Mouse (Mus musculus) megakaryocyte-erythroid progenitor cell, adult 5-6 weeks (primary cell): ENCODE results near the gene Gpc1. TPM values are rescaled to one million over a fixed set of nuclear protein-coding genes. Genes with fewer than 3 reads are reported as not detected.
A peak's percentile ranks its signal among the peaks of the same experiment; 100 is the strongest.

Experiments used
- ATAC-seq: replicated peaks from 2 replicates; pipeline ENCODE4 v1.8.0; 2016; ENCODE audit warnings: mild to moderate bottlenecking, inconsistent platforms; ENCODE audit not compliant: severe bottlenecking, poor library complexity, low FRiP score, low TSS enrichment
- total RNA-seq, 2 experiments: library from RNA; stranded (forward) in 1 of 2; stranded (reverse) in 1 of 2; fragments of 200-1000, 215-1000 nt in 1 of 2; fragments of >200 nt in 1 of 2; fragmentation: Nextera tagmentation in 1 of 2; gene quantifications; 2 replicates each; pipeline ENCODE4 v1.2.3; 2014 to 2017

The Gpc1 gene
- total RNA-seq, 2 experiments from 2014 or later: 0.80 to 1.2 TPM

DNA sequence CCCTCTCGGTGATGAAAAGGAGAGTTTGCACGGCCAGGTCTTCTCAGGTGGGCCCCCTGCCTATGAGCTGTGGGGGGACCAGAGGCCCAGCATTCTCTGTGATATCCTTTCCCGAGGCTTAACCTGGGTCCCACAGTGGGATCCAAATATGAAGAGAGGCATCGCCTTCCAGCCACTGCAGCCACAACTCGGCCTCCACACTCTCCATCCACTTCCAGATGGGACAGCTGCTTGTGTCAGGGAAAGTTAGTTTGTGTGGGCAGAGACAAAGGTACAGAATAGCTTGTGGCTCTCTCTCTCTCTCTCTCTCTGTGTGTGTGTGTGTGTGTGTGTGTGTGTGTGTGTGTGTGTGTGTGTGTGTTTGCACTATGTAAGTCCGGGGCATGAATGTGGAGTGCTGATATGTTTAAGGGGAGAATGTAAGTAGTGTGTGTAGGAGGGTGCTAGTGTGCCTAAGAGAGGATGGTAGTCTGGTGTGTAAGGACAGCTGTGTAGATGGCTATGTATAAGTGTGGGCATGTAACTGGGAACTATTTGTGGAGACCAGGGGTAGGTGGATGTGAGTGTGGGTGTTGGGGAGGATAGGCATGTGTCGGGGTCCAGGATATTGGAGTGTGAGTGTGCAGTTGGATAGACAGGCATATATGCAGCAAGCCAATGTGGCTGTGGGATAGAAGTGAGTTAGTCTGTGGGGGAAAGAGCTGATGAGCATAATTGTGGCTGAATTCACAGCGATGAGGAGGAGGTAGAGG is 44.1 kb downstream of the Gpc1 start:
- no peak for ATAC-seq

DNA sequence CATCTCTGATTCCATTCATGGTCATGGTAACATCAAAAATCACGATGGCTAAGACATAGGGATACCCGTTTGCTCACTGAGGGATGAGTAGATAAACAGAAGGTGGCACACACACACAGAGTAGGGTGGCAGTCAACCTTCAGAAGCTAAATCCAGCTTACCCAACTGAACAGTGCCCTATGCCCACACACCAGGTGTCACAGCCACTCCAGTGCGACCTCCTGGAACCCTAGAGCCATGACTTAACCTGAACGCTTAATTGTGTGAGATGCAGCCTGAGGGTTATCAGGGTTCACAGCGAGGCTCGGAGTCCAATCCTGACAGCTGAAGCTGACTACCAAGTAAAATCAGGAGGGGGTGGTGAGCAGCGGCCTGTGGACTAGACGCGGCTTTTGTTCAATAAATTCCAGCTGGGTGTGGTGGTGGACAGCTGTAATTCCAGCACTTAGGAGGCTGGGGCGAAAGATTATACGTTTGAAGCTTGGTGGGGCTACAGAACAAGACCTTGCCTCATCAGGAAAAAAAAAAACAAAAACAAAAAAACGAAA is 46.1 kb downstream of the Gpc1 start:
- no peak for ATAC-seq

DNA sequence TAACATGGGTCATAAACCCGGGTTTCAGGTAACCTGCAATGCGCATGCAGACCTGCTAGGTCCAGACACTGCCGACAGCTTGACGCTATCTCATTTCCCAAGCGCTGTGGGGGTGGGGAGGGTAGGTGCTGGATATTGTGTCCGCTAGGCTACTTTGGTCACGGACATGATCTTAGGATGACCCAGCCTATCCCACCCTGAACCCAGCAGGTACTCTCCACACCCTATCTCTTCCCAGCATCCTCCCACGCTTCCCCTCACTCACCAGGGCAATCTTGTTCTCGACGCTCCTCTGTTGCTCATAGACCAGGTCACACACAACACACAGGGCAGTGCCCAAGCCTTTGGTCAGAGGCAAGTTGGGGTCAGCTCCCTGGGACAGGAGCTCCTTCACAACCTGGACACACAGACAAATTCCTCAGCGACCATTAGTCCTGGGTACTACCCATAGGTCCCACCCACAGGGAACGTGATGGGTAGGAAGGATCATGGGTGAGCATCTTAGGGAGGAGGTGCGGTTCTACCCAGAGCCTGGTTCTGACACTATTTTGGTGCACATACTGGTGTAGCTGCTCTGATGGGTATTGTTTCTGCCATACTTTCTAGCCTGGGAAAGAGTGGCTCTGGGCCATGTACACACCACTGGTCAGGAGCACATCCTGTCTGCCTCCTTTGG is 46.8 kb downstream of the Gpc1 start:
- ATAC-seq: no peak

DNA sequence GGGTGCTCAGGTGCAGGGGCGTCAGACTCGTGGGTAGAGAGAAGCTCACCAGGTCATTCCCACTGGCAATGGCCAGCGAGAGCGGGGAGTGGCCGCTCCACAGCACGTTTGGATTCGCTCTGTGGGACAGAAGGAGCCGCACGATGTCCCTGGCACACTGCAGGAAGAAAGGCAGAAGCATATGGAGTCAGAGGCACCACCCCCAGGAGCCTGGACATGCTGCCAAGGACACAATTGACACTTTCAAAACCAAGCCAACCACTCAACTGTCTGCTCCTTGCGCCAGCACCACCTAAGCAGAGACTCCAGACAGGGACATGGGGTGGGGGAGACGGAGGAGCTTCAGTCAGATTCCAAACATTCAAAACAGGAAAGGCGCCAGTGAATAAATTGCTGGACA is 47.8 kb downstream of the Gpc1 start:
- no peak for ATAC-seq

DNA sequence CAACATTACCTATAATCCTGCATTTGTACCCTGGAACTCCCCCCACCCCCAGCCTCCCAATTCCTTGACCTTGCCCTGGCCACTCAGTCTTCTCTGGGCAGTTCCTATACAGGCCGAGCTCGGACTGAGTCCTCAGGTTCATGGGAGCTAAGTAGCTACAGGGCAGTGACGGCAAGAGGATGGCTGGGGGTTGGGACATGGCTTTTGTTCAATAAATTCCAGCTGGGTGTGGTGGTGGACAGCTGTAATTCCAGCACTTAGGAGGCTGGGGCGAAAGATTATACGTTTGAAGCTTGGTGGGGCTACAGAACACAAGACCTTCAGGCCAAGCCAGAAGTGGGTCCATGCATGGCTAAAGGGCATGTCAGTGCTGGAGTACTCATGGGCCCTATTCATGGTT is 48.7 kb downstream of the Gpc1 start:
- no peak for ATAC-seq

DNA sequence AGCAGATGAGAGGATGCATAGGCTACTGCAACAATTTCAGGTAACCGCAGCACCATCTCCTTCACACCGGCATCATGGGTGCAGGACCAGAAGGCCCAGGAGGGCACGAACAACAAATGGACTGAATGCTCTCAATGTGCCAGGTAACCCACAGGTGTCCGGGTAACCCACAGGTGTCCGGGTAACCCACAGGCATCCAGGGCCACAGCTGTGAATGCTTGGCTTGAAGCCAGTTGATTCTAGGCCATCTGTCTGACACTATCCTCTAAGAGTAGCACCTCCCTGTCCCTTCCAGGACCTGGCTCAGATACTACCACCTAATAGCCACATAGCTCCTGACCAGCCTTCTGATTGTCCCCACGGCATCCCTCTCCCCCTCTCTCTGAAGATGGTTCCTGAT is 50.5 kb downstream of the Gpc1 start:
- ATAC-seq: no peak

DNA sequence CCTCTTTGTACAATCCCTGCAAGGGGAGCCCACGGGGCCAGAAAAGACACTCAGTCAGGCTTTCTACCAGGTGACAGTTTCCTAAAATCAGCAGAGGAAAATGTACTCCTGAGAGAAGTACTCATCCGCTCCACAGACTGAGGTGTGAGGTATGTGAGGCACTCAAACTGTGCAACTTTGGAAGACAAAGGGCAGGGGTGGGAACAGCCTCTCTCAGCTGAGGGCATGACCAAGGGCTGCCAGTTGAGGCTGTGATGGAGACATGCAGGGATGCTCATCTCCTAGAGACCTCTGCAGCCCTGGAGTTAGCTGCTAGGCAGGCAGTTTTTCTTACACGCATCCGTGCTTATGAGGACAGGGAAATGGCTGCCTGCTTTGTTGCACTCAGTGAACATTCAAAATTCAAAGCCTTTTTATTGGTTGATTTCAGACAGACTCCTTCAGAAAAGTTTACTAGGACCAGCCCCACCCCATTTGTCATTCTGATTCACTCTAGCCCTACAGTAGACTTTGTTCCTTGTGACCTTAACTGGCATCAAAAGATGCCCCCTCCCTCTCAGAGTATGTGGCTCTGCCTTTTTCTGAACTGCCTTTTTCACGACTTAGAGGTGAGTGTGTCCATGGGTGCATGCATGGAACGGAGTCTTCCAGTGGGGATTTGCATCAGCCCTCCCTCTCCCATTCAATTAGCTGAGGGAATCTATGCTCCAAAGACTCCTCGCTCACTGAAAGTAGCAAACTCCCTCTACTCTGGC is 57.6 kb downstream of the Gpc1 start:
- no peak for ATAC-seq

DNA sequence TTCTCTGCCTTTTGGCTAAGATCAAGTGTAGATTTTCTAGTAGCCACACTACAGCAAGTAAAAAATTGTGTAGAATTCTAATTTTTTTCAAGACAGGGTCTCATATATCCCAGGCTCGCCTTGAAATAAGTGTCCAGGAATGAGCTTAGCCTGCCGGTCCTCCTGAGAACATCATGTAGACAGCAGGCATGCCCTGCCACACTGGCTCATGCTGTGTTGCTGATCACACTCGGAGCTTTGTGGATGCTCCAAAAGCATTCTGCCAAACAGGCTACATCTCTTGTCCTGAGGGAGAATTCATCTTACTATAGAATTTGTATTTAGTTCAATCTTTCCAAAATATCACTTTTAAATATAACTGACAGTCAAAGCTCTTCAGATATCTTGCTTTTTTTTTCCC is 61.3 kb downstream of the Gpc1 start:
- no peak for ATAC-seq

DNA sequence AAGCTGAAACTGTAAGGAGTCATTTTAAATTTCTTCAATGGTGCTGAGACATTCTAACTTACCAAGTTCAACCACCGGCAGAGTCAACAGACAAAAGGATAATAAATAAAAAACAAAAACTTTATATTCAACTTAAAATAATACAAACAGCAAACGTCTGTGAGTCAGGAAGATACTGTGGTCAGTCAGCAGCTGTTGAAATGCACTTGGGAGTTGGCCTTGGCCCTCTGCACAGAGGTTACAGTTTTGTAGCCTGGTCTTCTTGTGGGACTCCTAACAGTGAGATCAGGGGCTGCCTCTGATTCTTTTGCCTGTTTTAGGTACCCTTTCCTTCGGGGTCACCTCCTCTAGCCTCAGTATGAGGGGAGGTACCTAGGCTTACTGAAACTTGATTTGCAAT is 62.5 kb downstream of the Gpc1 start:
- ATAC-seq: no peak

DNA sequence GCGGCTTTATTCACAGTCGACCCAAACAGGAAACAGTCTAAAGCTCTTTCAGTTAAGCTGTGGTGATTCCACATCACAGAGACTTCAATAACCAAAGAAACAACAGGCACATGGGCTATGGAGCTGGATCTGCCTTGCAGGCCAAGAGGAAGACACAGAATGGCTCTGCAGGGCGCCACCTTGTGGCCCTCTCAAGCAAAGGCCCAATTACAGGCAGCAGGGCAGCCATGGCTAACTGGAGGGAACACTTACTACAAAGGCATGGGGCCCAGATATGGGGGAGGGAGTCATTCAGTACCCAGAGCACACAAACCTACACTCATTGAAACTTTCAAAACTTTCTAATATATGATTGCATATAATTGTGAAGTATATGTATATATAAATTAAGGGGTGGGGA is 63.6 kb downstream of the Gpc1 start:
- ATAC-seq: peak; percentile 95

DNA sequence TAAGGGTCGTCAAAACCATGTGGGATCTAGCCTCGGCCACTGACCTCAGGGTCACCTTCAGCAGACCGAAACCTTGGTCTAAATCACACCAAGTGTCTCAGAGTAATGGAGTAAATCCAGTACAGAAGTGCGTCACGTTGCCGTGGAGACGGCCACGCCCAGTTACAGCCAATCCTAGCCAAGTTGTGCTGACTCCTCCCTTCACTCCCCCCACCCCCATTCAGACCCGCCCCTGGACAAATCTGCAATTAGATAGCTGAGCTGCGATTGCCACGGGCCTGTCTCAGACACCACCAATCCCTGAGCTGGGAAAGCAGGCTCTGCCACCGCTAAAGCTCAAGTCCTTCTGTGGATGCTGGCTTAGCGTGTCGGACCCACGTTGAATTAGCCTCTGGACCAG is 71.3 kb downstream of the Gpc1 start, which contains the start of gene Ankmy1:
Ankmy1 (minus strand) TSS at position 121 of the 400 bp plus-strand sequence.
- peak; percentile 29 for ATAC-seq

DNA sequence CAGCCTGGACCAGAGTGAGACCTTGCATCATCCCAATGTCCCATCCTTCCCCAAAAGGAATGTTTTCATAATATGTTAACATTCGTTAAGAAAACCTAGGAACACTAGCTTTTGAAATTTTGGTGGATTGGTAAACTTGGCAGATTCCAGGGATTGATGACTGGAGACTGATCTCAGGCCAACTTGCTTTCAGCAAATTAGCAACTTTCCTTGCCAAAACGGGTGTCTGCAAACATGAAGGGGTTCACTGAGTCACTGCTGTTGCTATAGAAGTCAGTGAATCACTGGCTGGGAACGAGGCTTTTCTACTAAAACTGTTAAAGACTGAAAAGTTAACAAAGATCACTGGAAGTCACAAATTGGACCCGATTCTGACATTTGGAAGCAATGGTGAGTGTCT is 72.2 kb downstream of the Gpc1 start:
- no peak for ATAC-seq

DNA sequence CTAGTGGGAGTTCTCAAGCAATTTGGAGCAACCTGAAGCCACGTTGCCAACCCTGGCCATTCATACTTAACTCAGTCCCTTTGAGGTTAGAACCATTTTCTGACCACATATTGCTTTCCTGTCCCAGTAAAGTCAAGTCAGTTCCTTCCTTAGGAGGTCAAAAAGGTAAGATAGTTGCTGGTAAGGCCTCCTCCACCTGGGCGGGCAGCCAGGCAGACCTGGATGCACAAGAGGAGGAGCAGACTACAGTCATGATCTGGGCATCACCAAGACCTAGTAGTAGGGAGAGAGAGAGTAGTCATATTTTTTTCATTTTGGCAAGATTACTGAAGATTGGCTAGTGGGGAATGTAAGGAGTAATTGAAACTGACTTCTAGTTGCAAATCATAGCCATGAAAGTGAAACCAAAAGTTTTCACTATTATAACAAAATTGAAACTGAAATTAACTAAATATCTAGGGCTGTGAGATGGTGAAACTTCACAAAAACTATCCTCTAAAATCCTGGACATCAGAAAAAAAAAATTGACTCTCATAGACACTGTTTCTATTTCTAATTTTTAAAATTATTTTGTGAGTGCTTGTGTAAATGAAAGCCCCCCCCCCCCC is 74.4 kb downstream of the Gpc1 start:
- ATAC-seq: no peak

DNA sequence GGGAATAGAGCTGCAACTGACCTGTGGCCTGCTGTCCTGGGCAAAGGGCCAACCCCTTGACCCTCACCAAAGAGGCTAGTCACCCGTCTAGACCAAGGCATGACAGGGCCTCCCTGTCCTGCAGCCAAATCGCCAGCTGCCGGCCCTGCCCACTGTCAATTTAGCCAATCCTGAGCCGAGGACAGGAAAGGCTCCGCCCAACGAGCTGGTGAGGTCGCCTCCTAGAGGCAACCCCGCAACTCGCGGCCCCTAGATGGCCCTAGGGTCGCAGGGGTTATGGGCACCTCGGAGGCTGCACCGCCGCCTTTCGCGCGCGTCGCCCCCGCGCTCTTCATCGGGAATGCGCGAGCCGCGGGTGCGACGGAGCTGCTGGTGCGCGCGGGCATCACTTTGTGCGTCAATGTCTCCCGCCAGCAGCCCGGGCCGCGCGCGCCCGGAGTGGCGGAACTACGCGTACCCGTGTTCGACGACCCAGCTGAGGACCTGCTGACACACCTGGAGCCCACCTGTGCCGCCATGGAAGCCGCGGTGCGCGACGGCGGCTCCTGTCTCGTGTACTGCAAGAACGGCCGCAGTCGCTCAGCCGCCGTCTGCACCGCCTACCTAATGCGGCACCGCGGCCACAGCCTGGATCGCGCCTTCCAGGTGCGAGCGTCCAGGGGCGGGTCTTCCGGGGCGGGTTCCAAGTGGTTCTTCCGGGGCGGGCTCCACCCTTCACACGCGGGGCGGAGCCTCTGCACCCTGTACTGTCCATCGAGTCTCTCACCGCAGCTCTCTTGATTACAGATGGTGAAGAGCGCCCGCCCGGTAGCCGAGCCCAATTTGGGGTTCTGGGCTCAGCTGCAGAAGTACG is 75.6 kb downstream of the Gpc1 start, which contains the start of gene Dusp28:
Dusp28 (plus strand) TSS at position 203 of the 853 bp plus-strand sequence.
- ATAC-seq: peak; percentile 68

DNA sequence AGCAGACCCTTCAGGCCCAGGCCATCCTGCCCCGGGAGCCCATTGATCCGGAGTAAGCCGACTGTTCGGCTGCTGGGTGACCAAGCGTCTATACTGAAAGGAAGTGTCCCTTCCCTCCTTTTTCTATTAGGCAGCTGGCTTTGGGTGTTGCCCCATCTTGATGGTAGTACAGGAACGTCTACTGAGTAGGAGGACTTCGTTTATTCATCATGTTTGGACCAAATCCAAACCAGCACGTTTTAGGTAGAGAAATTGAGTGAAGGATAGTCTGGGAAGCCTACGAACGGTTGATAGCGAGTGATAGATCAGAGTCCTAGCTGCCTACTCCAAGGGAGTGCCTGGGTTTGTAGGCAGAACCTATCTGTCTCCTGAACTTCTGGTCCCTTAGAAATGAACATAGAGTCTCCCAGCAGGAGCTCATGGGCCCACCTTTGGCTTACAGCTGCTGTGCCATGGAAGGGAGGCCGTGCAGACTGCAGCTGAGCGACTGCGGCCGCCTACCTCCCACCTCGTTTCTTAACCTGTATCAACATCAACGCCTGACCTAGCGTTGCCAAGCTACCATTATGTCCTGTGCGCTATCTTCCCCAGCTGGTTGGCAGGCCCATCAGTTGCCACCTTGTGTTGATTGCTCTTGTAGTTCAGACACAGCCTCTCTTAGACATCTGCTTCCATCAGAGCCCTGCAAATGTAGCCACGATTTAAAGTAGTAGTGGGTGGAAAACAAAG is 76.4 kb downstream of the Gpc1 start:
- ATAC-seq: peak; percentile 35

DNA sequence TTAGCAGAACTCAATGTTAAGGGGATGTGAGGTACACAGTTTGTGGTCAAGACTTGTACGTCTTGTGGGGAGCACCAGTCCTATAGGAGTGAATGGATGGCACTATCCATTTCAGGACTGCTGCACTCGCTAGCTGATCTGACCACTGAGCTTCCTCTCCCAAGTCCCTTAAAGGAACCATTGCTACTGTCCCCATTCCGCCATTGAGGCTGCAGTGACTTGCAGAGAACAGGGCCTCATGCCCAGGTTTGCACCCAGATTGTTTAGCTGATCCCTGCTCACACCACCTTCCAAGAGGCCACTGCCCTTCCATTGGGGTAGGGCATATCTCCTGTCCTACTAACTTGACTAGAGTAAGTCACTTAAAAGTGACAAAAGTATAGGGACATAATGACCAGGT is 77.2 kb downstream of the Gpc1 start:
- no peak for ATAC-seq

DNA sequence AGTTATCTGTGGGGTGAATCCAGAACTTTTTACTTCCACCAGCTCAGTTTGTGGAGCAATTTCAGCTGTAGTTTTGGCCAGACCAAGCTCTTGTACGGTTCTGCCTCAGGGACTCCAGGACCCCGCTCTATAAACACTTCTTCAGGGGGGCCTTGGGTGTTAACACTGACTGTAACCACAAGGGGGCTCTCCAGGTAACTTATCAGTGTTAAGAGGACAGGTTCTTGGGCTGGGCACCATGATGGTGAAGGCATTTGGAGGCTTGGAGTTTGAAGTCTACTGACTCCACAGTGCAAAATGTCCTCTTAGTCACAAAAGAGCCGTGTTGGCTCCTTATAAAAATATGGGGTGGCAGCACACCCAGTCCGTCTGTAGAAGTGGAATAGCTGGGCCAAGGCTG is 77.6 kb downstream of the Gpc1 start:
- ATAC-seq: no peak
